Mouse (Mus musculus) lung, postnatal 0 days (tissue): Measurements from ENCODE around the gene Efcc1.

ENCODE experiments used
- CTCF ChIP-seq: IDR thresholded peaks from 2 replicates; pipeline ENCODE4 v1.5.1; 2016; ENCODE audit warnings: antibody characterized with exemption, mild to moderate bottlenecking
- EP300 ChIP-seq: IDR thresholded peaks from 2 replicates; pipeline ENCODE4 v1.6.1; 2016; ENCODE audit warnings: antibody characterized with exemption, mild to moderate bottlenecking, control low read depth

DNA sequence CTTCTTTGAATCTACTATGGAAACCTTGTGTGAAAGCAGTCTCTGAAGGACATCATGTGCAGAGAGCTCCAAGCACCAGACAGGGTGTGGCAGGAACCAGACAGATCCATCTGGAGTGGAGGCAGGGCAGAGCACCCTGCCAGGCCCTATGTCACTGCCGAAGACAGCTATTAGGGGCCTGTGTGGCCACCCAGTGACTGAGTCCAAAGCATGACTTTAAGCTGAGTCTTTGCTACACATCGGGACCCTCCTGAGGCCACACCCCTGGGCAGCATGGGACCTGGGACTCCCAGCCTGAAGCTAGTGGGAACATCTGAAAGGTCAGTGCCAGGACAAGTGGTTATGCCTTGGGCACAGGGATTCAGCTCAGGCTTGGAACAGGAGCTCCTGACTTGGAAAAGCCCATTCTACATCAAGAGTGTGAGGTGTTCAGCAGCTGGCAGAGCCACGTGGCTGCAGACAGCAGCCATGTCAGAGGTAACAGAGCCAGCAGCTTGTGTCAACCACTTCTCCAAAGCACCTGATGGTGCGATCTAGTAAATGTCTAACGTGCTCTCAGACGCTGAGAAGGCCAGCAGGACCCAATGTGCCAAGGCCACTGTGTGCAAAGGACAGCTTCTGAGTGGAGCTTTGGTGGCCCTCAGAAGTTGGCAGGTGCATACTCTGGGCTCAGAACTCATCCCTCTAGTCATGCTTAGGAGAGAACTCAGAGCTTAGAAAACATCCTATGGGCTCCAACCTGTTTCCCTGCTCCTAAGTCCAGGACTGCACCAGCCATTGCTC lies 56.6 kb downstream of the Efcc1 start:
- TF ChIP-seq CTCF (no peak), EP300 (no peak)
